Mouse (Mus musculus): ENCODE measurements around the gene Csnk1e.
"Not testable (repeated sequence)": the region's sequence is repeated elsewhere in the genome, so short reads cannot be mapped to it uniquely, and the experiment has no call there.

Csnk1e gene

DNA sequence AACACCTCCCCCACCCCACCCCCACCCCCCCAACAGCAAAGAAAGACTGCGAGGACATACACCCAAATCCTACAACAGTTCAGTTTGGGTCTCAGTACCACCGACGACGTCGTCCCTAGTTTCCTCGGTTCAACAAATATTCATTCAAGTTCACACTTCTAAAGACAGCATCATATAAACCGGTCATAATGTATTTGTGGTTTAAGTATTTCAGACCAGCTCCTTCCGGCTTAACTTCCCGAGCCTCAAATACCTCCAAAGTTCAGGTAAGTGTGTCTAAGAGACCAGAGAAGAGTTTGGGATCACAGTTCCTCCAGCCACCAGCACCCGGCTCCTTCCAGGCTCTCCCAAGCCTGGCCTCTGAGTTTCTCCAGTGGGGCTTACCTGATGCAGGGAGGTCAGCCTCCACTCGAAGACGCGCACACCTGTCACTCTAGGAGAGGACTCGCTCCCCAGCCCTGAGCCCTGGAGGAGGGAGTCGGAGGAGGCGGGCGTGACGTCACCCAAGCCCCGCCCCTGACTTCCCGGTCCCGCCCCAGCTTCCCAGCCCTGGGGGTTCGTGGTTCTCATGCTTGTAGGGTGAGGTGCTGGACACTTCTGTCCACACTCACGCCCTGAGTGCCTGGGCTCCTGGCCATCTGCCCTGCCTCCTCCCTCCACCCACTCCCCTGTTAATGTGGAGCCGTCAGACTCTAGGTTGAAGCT lies at the start of gene Csnk1e:
Gene Csnk1e, minus strand, starts transcription at position 461 of the 705 bp plus-strand sequence.
- DNase-seq (ENCODE audit: low spot score) = peak; percentile 13

DNA sequence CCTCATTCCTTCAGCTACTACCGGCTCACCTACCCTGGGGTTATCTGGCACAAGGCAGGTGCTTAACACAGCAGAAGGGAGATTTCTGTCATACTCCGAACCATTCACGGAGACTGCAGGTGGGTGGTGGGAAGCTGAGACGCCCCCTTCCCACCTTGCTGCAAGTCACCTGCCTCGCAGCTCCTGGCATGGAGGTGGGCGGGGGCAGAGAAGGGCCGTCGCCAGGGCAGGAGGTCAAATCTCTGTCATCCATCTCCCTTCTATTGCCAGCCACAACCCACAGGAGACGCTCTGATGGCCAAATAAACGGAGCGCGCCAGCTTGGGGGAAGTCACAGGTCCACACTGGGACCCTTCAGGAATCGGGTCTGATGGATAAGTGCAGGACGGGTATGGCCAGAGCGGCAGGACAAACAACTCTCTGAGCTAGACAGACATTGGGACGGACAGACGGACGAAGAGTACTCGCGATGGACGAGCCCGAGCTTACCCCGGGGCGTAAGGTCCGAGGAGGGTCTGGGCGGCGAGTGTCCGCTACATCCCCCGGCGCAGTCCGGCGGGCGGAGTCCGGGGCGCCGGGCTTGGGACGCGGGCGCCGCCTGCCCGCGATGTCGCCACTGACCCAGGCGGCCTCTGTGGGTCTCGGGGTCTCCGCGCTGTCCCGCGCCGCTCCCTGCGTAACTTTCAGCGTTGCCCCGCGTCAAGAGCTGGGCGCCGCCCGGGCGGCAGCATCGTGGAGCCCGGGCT lies 49.5 kb upstream of the Csnk1e start, which contains the start of gene Kcnj4:
Gene Kcnj4, minus strand, starts transcription at position 535 of the 746 bp plus-strand sequence.
- DNase-seq (ENCODE audit: low spot score) = no peak

DNA sequence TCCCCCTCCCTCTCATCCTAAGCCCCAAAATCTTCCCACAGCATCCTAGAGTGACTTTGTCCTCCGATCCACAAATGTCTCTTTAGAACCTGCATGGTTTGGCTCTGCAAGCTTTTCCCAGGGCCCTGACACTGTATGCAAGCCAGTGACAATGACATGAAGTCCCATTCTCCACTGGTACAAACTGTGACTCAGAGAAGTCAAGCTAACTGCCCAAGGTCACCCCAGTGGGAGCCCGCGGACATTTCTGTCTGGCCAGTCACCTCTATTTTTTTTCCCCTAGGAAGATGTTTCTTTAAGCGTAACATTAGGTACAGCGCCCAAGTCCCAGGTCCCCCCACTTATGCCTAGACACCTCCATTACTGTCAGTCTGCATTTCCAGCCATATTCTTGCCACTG lies 48.1 kb upstream of the Csnk1e start:
- DNase-seq (ENCODE audit: low spot score) = no peak

DNA sequence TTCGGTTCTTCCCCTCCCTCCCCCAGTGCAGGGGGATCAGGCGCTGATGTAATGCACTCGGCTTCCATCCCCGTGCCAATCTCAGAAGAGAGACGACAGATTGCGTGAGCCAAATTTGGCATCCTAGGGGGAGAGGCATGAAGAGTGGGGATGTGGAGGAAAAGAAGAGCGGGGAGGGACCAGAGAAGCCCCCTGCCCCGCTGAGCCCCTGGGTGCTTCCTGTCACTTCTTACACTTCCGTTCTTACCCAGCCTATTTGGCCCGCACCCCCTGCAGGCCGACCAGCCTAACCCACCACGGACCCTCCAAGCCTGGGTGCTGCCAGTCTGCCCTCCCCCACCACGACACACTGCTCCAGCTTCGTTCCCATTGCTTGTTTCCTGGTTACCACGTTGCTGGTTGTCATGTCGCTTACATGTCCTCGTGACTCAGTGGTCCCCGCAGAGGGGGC lies 47.5 kb upstream of the Csnk1e start:
- no peak for DNase-seq (ENCODE audit: low spot score)

DNA sequence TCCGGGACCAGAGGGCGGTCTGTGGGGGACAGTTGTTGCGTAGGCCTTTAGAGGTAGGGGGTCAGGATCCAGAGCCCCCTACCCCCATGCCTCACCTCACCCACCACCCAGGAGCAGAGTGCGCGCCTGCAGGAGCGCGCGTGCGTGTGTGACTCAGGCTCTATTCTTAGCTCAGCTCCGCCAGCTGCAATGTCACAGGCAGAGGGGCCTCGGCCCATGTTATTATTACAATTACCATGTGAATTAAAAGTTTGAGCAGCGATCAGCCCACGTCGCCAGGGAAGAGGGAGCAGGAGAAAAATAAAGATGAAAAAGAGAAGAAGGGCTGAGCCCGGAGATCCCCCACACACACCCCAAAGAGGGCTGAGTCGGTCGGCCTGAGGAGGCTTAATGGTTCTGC lies 44.7 kb upstream of the Csnk1e start:
- no peak for DNase-seq (ENCODE audit: low spot score)

DNA sequence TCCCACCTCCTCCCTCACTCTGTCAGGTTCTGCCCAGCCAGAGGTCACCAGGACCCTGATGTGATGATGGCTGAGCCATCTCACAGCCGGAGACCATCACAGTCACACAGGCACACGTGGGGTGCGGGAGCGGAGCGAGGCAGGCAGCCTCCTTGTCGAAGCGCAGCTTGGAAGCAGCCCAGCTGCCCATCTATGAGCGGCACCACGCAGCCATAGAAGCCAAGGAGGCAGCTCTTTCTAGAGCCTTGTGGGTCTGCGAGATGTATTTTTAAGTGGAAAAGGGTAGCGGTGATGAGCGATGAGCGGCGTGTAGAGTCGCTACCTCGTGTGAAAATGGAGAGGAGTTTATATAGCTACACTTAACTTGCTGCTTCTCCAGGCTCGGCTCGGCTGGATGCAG lies 38.2 kb upstream of the Csnk1e start:
- no peak for DNase-seq (ENCODE audit: low spot score)

DNA sequence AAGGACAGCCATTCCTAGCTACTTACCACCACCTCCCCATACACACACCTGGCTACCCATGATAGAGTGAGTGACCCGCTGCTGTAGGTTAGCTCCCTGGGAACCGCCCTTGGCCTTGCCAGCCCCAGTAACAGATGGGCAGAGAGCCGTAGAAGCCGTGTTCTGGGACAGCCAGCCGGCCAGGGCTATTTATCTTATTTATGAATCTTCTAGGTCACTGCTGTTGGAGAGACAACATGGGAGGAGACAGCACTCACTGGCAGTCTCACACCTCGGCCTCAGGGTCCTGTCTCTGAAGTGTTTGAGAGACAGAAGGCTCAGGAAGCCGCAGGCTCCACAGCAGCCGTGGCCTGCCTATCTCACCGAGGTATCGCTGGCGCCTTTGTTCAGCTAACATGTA lies 34.1 kb upstream of the Csnk1e start:
- no peak for DNase-seq (ENCODE audit: low spot score)

DNA sequence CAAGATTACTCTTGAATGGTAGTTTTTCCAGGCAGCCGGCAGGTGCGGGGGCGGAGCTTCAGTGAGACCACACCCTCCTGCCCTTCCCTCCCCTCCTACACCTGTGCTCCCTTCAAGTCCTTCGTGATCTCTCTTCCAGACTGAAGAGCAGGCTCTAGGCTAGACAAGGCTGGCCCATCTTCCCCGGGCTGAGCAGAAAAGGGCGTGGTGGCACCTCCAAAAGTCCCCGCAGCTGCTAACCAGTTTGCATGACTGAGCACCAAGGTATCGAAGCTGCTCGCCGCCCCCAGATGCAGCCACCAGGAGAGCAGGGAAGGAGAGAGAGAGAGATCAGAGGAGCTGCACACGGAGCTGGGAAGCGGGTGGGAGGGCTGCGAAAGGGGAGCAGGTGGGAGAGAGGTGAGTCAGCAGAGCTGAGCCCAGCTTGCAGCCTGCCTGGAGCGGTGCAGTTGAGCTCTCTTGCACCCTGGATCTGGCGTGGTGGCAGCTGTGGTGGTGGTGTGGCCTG lies 25.9 kb upstream of the Csnk1e start:
- DNase-seq (ENCODE audit: low spot score) = no peak

DNA sequence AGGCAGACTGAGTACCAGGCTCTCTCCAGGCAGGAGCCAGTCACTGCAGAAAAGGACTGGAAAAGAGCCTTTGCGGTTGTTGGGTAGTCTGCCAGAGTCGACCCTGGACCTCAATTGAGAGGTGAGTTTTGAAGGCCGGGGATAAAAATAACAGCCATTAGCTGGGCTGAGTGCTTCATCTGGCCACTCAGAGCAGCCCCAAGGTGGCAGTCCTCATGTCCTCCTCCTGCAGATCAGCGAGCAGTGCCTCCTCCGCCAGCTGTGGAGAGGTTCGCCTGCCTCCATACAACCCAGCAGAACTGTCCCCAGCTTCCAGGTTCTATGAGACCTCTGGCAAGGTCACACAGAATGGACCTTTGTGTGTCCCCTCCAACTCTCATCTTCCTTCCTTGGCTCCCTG lies 21.9 kb upstream of the Csnk1e start:
- no peak for DNase-seq (ENCODE audit: low spot score)

DNA sequence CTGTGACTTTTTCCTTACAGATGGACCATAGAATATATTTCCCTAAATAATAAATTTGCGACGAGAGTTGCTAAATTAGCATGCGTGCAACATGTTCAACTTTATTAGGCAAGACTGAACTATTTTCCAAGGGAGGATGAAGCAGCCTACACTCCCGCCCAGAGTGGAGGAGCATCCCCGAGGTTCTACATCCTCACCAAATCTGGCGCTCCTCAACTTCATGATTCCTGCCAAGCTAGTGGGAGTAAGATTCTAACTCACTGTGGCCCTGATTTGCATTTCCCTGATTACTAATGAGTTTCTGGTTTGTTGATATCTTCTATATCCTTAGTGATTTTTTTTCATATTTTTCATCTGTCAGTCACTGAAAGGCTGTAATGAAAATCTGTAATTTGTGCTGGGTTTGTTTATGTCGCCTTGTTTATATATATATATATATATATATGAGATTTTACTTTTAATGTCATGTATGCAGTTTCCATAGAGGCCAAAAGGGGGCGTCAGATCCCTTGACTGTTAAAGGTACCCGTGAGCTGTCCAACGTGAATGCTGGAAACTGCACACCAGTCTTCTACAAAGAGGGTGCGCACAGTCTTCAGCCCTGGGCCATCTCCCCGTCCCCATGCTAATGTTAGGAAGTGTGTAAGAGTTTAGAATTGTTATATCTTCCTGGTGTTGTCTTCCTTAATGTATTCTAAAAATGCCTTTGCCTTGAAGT lies 18.4 kb upstream of the Csnk1e start:
- DNase-seq (ENCODE audit: low spot score) = no peak

DNA sequence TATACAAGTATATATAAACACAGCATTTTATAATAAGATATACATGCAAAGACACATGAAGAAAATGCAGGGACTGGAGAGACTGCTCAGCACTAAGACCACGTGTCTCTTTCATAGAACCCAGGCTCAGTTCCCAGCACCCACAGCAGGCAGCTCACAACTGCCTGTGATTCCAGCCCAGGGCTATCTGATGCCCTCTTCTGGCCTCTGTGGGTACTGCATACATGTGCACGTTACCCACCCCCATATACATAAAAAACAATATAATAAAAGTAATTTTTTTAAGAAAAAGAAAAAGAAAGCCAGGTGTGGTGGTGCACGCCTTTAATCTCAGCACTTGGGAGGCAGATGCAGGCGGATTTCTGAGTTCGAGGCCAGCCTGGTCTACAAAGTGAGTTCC lies 17.7 kb upstream of the Csnk1e start:
- DNase-seq (ENCODE audit: low spot score) = no peak

DNA sequence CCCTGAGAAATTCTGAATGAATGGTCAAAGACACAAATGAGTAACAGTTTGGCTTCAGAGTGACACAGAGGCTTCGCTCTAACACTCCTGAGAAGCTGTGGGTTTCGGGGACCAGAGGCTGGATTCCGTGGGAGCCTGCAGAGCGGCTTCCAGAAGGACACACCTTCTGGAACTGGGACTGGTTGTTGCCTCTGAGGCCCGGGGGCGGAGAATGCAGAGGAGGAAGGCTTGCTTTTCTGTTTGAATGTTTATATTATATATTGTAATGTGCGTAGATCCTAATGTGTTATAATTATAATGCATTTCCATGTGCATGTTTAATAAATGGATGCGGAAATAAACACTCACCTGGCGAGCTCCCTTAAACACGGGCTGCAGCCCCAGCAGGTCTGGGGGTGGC lies 15.7 kb upstream of the Csnk1e start:
- DNase-seq (ENCODE audit: low spot score) = no peak

DNA sequence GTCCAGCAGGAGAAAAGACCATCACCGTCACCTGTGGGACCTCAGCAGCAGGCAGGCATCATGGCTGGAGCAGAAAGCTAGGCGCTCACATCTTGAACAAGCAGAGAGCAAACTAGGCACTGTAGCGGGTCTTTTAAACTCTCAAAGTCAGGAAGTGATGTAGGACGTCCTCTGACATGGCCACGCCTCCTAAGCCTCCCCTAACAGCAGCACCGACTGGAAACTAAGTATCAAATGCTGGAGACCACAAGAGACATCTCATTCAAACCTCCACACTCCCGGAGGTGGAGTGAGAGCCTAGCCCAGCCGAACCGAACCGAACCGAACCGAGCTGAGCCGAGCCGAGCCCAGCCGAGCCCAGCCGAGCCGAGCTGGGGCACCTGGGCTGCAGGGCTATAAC lies 15.2 kb upstream of the Csnk1e start:
- no peak for DNase-seq (ENCODE audit: low spot score)

DNA sequence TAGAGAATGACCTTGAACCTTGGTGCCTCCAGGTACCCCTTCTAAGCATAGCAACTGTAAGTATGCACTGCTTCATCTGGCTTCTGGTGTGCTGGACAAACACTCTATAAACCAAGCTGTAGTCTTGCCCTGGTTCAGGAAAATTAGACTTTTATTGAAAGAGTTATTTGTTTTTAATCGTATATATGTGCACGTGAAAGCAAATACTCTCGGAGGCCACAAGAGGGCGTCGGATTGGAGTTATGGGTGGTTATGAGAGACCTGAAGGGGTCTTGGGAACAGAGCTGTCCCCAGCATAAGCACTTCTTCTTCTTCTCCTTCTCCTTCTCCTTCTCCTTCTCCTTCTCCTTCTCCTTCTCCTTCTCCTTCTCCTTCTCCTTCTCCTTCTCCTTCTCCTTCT lies 14.2 kb upstream of the Csnk1e start:
- no peak for DNase-seq (ENCODE audit: low spot score)

DNA sequence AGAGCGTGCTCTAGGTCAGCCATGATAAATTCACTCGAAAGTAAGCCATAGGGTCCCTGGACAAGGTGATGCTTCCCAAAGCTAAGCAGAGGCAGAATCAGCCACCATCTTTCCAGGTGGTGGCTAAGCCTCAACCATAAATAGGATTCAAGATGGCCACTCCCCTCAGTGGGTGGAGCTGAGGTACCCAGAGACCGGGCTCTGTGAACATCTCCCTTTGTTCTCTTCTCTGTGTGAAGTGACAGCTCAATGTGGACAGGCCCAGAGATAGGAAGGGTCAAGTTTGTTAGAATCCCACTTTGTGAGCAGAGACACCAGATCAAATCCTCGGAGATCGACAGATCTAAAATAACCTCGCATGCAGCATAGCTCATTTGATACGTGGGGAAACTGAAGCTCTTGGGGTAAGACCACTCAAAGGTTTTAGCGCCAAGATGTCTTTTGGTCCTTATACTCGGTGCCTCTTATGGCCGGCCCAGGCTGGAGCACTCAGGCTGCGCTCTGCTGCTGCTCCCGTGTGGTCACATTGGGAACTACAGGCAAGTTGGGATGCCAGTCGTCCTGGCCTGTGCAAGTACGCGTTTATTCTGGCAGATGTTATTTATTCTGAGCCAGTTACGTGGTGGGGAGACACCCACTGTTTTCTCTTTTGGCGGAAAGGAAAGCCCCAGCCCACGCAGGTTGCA lies 11.4 kb upstream of the Csnk1e start:
- peak; percentile 72 for DNase-seq (ENCODE audit: low spot score)

DNA sequence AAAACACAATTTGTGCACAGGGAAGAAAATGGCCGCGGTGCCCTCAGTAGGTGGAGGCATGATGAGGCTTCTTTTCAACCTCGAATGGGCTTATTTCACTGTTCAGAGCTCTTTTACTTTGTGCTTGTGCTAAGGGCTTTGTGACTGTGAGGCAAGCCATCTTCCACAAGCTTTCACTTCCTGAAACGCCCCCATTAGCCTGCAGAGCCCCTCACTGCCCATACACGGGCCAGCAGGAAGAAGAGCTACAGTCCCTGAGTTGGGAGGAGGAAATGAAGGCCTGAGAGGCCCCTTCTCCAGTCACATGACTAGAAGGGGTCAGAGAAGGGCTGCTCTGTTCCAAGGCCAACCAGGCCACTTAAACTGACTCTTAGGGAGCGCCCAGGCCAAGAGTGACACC lies 1.2 kb upstream of the Csnk1e start:
- no peak for DNase-seq (ENCODE audit: low spot score)

DNA sequence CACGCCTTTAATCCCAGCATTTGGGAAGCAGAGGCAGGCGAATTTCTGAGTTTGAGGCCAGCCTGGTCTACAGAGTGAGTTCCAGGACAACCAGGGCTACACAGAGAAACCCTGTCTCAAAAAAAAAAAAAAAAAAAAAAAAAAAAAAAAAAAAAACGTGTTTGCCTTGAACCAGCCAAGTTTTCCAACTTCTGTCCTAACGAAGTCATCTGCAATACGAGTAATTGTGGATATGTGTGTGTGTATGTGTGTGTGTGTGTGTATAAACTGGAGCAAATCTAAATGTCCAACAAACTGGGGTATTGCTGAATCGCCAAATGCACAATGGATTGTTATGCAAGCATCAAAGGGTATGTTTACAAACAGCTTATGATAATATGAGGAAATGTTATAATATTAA lies 738 bp upstream of the Csnk1e start:
- not testable (repeated sequence) for DNase-seq (ENCODE audit: low spot score)

DNA sequence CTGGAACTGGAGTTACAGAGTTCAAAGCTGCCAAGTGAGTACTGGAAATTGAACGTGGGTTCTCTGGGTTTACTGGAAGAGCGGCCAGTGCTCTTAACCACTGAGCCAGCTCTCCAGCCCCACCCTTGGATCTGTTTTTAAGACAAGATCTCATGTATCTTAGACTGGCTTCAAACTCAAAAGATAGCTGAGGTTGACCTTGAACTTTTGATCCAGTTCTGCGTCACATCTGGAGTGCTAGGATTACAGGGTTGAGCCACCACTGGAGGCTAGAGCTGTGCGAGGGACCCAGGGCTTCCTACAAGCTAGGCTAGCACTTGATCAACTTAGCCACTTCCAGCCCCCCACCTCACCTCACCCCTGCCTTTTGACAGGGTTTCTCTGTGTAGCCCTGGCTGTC lies 1.5 kb downstream of the Csnk1e start:
- no peak for DNase-seq (ENCODE audit: low spot score)

DNA sequence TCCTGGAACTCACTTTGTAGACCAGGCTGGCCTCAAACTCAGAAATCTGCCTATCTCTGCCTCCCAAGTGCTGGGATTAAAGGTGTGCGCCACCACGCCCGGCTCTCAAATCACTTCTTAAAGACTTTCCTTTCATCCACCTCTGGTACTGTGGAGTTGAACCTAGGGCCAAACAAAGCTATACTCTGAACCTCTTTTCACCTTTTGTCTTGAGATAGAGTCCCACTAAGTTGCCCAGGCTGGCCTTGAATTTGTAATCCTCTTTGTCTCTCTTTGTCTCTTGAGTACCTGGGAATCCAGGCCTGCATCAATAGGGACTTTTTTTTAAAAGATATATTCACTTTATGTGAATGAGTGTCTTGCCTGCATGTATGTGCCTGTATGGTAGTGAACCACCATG lies 7.3 kb downstream of the Csnk1e start:
- no peak for DNase-seq (ENCODE audit: low spot score)

DNA sequence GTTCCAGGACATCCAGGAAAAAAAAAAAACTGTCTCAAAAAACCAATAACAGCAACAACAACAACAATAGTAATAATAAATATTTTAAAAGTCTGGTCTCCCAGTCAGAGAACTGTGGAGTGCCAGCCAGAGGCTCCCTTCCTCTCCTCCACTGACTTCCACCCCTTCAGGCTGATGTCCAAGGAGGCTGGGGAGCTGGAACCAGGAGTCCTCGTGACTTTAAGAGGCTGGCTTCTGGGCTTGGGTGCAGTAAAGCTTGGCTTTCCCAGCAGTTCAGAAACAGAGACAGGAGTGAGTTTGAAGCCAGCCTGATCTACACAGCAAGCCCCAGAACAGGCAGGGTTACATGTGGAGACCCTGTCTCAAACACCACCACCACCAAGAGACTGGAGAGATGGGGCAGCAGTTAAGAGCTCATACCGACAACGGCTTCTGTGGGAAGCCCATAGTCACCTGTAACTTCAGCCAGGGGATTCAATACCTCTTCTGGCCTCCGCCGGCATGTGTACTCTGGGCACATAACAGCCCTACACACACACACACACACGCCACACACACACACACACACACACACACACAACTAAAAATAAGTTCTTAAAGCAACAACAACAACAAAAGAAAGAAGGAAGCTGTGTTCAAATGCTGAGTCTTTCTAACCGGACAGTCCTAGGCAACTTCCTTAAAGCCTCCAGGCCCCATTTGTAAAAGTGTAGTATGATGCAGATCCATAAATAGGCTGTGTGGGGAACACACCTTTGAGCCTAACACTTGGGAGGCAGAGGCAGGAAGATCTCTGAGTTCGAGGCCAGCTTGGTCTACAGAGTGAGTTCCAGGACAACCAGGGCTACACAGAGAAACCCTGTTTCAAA lies 9.3 kb downstream of the Csnk1e start:
- DNase-seq (ENCODE audit: low spot score) = no peak

DNA sequence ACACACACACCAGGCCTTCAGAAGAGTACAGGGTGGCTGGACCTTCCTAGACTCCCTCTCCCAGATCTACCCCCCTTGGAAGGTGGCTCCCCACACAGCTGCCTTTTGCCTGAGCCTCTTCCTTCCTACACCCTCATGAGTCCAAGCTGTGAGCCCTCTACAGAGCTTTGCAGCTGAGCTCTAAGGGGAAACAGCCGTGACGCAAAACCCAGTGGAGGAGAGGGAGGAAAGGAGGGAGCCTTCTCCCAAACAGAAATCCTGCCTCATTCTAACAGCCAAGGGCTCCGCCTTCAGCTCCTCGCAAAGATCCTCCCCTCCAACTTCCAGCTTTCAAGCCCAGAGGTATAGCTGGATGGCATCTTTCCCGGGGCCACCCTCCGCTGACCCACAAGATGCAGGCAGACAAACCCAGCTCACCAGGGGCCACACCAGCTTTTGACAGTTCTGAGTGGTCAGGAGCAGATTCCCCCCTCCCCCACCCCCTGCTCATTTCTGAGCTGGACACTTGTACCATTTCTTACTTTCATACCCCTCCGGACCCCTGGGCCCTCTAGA lies 11.4 kb downstream of the Csnk1e start:
- DNase-seq (ENCODE audit: low spot score) = no peak

All from T-cell, adult 2 months (primary cell).